Mouse (Mus musculus): ENCODE results near the gene Aatf. TPM values are rescaled to one million over a fixed set of nuclear protein-coding genes. Genes with fewer than 3 reads are reported as not detected.

Gene Aatf
- total RNA-seq, 2 experiments from 2014 or later = 27.4 to 30.5 TPM

DNA sequence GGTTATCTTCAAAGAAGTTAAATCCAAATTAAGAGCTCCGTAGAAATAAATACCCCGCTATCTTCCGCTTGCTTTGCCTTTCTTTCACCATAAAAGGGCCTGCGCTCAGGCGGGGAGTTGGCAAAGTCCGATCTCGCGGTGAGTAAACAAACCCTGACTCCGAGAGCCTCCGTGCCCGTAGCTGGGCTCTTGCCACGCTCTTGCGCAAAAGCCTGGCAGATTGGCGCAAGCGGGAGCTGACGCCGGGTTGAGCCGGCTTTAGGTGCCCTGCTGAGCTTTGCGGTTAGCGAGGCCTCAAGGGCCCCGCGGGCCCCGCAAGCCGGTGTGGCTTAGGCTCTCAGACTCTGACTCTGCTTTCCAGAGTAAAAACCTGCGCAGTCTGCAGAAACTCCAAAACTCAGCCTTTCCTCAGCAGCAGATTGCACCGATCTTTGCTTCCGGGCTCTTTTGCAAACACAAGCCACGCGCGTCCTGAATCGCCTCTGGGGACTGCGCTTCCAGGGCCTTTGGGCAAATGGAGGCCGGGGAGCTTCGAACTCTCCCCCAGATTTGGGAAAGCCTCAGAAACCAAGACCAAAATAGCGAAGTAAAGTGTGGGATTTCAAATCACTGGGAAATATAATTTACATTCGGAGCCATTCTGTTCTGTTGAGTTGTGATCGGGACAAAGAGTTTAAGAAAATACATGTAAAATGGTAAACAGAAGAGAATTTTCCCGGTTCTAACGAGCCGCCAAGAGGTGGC is 9.4 kb upstream of the Aatf start:
- peak; percentile 40 to 55 for DNase-seq (ENCODE audit: low spot score in 2 of 2)

DNA sequence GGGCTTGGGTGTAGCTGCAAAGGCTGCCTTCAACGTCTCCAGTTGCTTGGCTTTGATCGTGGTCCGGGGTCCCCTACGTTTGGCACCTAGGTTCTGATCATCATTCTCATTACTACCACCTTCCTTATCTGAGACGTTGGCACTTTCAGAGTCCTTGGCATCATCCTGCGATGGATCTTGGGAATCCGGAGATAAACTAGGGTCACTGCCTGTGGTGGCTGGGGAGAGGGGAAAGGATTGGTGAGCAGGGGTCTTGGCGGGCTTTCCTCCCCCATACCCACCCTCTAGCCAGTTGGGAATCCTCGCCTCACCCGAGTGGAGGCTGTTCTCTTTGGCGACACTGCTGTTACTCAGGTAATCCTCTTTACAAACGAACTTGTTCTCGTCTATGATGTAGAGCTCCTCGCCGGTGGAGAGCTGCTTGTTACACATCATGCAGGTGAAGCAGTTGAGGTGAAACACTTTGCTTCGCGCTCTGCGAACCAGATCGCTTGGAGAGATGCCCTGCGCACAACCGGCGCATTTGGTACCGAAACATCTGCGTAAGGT is 8.5 kb upstream of the Aatf start:
- no peak for DNase-seq (ENCODE audit: low spot score in 2 of 2)

DNA sequence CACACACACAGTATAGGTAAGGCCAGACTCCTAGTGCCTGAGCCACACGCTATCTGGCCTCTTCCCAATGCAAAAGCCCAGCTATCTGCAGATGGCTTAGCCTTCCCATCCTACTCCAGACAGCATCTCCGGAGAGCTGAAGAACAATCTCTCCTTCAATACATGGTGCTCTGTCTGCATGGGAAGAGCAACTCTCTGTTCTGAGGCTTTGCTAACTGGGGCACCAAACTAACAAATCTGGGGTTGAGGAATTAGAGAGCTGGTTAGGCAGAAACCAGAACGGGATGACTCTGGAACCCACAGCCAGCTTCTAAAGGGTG is 7.7 kb upstream of the Aatf start:
- DNase-seq (ENCODE audit: low spot score in 2 of 2) = no peak

DNA sequence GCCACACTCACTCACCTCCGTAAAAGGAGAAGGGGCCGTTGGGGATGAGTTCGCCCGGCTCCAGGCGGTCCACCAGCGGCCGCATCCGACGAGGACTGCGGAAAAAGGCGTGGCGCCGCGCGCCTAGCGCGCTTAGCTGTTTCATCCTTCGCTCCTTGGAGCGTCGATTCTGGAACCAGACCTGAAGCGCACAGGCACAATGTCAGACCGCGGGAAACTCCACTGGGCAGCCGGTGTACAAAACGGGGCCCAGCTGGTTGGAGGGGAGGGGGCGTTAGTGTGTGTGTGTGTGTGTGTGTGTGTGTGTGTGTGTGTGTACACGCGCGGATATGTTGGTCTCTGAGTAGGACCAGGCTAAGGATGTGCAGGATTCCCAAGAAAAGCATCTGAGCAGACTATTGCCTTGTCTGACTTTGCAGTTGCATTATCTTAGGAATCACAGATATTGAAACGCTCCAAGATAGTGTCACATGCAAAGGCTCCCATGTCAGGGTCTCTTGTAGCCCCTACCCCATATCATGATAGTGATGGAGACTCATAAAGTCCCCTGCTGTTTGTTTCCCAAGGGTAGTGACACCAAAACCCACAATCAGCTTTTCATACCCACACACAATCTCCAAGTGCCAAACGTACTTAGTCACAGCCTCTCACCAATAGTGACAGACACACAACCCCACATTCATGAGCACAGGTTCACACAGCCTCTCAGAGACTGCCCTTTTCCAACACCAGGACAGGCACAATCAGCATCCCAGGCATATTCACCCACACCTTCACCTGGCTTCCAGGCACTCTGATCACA is 7.1 kb upstream of the Aatf start:
- DNase-seq (ENCODE audit: low spot score in 2 of 2) = no peak

DNA sequence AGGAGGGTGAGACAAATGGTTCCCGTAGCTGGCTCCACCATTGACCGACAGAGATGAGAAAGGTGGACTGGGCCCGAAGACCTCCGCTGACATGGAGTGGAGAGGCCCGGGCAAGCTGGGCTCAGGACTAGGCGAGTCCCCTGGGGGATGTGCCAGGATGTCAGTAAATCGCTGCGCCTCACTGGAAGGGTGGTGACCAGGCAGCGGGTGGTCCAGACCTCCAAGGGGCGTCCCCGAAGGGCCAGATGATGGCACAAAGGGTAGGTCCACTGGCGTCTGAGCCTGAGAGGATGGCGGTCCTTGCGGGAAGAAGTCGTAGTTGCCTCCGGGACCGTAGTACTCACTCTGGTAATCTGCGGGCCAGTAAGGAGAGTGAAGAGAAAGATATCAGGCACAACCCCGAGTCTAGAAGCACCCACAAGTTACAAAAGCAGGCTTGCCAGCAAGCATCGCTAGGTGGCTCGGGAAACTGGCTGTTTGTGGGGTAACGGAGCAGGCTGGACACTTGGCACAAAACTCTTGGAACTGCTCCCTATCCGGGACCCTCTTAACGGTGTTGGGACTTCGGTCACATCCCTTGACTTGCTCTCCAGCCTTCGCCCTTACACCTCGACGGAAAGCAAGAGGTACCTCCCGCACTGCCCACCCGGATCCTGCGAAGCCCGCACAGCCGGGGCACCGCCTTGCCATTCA is 6.4 kb upstream of the Aatf start:
- DNase-seq (ENCODE audit: low spot score in 2 of 2) = no peak

DNA sequence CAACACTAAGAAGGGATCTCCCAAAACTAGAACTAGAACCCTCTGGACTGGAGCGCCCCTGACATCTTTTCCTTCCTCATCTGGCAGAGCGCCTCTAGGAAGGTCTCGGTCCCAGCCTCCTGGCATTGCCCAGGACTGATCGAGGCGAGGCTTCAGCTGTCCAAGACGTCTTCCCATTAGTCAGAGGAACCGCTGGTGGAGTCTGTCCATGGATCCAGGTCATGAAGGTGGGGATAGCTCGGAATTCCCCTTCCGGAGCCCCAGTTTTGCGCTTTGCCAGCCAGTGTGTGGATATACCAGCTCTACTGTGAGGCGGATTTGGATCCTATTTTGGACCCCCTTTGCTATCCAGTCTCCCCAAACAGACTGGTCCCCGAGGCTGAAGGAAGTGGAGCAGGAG is 5.7 kb upstream of the Aatf start:
- no peak for DNase-seq (ENCODE audit: low spot score in 2 of 2)

DNA sequence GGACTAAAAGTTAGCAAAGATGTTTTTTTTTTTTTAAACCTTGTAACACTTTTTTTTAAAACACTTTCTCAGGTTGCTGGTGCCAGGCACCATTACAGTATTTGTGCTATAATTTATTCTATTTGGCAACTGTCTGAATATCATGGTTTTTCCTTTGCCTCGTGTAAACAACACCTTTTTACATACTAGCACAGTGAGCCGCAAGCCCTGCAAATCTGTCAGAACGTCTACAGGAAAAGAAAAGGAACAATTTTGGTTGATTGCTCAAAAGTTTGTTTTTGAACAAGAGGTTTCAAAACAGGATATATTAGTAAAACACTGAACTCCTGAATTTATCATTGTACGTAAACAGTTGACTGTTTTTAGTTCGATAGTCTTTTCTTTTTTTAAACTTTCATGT is 4.9 kb upstream of the Aatf start:
- DNase-seq (ENCODE audit: low spot score in 2 of 2) = no peak

DNA sequence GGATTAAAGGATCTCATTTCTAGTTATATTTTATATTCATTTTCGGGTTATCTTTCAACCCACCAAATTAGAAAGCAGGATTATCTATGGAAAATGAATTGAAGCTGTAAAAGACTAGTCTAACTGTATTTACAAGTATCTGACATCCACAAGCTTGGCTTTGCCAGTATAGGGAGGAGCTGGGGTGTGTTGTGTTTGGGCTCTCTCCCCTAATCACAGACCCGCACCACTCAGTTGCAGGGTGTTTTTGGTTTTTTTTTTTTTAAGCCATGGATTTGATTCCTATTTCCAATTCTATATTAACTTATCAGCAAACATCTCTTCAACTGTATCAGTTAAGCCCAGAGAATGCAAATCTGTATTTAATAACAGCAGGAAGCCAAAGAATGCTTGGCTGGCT is 4.1 kb upstream of the Aatf start:
- no peak for DNase-seq (ENCODE audit: low spot score in 2 of 2)

DNA sequence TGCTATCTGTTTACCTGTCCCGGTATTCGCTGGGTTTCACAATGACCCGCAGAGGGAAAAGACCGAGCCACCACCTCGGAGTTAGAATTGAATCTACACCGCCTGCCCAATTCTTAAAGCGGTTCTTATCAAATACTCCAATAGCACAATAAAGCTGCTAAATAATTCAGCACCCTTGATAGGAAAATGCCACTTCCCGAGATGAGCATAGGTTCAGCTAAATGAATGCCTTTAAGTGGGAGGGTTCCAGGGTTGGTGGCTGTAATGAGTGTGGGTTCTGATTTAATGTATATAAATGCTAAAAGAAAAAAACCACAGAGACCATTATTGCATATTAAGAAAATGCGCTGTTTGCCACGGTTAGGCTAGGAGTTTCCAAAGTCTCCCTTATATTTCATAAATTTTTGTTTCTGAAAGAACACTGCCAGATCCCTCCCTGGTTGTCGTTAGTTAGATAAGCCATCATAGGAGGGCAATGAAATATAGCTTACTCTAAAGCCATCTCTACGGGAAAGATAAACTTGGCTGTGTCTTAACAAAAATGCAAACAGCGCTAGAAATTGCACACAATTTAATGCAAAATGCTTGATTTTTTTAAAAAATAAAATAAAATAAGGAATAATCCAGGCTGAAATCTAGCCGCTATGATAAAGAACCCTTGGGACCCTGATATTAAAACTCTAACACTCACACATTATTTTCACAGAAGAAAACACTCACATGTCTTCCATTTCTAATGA is 3.3 kb upstream of the Aatf start:
- no peak for DNase-seq (ENCODE audit: low spot score in 2 of 2)

DNA sequence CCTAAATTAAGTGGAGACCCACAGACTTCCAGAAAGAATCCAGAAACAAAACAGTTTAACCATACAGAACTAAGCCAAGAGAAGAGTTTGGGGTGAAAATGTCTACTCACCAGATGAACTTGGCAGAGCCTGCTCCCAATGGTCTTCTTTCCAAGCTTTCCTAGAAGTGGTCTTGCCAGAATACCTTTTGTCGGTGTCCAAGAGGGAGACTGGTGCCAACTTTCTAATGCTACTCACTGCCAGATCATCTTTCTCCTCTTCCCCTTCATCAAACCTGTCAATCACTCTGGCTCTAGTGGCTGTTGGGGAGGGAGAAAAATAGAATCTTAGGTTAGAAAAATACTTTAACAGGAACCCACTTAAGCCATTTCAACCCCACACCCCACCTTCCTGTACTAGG is 1.3 kb downstream of the Aatf start:
- DNase-seq (ENCODE audit: low spot score in 2 of 2) = no peak

DNA sequence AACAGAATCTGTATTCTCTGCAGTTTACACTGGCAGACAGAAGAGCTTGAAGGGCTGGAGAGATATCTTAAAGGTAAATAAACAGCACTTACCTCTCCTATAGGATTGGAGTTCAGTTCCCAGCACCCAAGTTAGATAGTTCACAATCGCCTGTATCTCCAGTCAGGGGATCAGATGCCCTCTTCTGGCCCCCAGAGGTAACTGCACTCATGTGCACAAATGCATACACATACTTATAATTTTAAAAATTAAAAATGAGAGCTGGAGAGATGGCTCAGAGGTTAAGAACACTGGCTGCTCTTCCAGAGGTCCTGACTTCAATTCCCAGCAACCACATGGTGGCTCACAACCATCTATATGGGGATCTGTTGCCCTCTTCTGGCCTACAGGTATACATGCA is 9.0 kb downstream of the Aatf start:
- no peak for DNase-seq (ENCODE audit: low spot score in 2 of 2)

DNA sequence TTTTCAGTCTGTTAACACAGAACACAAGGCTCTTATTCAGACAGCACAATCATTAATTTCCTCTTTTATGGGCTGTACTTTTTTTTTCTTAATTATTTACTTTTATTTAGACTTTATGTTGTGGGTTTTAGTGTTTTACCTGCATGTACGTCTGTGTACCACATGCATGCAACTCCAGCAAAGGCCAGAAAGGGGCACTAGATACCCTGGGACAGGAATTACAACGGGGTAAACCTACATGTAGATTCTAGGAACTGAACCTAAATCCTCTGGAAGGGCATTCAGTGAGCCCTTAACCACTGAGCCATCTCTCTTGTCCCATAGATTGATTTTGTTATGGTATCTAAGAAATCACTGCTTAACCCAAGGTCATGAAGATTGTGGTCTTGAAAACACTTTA is 15.4 kb downstream of the Aatf start:
- no peak for DNase-seq (ENCODE audit: low spot score in 2 of 2)

DNA sequence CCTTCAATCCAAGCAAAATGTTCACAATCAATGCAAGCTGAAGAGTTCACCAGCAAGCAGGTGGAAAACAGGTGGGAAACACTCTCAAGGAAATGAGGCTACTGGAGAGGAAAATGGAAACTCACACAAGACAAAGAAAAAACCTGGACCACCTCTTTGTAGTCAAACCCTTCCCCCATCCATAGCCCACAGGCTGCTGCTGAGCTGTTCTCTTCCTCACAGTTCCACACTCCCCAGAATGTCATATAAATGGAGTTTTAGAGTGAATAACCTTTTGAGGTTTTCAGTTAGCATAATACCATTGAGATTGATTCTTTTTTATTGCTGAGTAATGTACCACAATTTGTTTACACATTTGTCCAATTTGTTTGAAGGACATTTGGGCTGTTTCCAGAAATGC is 16.4 kb downstream of the Aatf start:
- DNase-seq (ENCODE audit: low spot score in 2 of 2) = no peak

DNA sequence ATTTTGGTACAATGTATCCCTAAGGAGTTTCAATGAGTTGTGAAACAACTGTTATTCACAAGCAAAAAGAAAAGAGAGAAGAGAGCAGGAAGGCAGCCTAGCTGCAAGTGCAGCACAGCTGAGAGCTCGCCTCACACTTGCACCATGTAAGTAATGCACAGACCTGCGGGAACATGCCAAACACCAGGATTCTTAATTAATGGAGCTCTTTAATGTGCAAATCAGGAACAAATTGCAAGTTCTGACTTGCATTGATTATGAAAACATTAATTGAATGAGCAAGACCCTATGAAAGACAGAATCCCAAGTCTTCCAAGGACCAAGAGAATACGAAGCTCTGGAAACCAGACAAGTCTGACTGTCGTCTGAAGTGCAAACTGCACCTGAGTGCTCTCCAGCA is 17.5 kb downstream of the Aatf start:
- DNase-seq (ENCODE audit: low spot score in 2 of 2) = no peak

DNA sequence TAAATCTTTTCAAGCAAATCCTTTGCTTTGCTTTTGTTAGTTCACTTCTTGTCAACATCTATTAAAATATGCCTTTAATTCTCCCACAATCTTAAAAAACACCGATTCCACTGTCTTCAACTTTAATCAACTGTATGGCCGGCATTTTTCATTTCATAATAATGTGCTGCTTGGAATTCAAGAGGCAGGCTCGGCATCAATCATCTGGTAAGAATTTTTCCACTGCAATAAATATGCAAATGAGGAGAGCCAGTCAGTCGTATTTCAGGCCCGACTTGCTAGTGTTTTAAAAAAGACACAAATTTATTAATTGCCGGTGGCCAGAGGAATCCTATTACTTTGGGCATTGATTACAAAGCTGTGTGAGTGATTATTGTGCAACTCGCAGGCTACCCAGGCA is 31.7 kb downstream of the Aatf start:
- no peak for DNase-seq (ENCODE audit: low spot score in 2 of 2)

DNA sequence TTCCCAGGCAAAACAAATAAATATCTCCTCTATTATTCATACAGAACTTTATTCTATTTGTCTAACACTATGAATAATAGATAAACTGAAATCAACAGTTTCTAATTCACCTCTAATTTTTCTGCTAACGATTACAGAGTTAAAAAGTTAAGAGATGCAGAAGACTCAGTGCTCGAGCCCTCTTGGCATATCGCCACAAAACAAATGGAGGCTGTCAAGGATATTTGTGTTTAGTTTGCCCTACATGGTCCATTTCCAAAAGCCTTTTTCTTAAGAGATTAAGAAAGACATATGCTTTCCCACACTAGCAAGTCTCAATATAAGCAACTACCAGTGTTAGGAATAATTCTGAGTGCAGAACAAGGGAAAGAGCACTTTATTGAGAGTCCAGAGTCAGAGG is 32.9 kb downstream of the Aatf start:
- DNase-seq (ENCODE audit: low spot score in 2 of 2) = no peak

DNA sequence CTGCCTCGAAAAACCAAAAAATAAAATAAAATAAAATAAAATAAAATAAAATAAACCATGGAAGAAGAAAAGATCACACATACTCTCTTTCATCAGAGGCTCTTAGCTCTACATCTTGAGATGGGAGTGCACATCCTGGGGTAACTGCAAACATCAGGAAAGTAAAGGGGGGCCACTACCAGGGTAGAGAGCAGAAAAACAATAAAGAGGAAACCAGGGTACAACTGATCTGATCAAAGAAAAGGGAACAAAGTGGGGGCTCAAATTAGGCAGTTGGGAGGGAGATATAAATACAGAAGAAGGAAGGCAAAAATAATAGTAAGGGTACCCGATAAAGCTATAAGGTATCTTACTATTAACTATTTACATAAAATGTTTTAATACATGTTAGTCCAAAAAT is 36.7 kb downstream of the Aatf start:
- DNase-seq (ENCODE audit: low spot score in 2 of 2) = no peak

DNA sequence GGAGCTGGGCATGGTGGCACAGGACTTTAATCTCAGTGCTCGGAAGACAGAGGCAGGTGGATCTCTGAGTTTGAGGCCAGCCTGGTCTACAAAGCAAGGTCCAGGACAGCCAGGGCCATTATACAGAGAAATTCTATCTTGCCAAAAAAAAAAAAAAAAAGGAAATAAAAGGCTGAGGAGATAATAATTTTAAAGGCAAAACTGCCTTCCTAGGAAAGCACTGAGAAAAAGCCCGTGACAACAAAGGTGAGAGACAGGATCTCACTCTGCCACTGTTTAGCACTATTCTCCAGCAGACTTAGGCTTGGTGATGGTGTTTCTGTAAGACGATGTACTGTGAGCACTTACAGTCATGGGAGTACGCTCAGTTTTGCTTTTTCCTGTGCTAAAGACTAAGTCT is 37.3 kb downstream of the Aatf start:
- DNase-seq (ENCODE audit: low spot score in 2 of 2) = no peak

DNA sequence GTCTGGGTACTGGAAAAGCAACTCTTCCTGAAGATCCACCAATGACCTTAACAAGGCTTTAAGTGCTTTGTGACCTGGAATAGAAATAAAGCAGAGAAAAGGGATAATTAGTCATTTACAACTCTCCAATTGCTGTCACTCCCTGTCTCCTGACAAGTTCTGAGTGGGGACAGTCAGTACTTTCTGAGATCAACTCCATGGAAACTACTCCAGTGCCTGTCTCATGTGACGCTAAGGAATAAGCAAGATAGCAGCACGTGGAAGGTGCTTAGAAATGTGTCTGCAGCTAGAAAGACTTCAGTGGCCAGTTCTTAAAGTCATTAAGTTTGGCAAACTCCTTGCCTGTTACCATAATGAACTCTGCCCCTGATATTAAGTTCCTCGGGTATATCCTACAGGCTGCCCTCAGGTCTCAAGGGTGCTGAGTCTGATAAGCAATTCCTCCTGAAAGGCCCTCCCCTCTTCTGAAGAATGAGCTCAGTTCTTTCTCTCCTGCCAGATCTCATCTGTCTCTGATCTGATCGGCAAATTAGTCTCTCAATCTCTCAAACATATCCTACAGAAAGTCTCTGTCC is 40.1 kb downstream of the Aatf start:
- DNase-seq (ENCODE audit: low spot score in 2 of 2) = no peak

DNA sequence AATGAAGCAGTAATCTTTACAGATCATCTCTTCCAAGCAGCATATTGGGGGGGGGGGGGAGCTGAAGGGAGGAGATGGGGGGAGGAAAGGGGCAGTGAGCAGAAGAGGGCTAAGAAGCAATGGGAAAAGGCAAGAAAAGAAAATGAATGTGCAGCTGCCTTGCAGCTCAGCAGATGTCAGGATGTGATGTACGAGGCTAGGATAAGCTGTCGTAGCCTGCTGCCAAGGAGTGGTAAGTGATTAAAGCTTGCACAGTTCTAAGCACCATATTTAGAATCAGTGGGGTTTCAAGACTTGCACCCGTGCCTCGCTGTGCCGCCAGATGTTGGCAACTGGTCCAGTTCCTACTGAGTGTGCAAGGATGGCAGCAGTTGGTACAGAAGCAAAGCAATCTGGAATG is 48.8 kb downstream of the Aatf start:
- no peak for DNase-seq (ENCODE audit: low spot score in 2 of 2)

DNA sequence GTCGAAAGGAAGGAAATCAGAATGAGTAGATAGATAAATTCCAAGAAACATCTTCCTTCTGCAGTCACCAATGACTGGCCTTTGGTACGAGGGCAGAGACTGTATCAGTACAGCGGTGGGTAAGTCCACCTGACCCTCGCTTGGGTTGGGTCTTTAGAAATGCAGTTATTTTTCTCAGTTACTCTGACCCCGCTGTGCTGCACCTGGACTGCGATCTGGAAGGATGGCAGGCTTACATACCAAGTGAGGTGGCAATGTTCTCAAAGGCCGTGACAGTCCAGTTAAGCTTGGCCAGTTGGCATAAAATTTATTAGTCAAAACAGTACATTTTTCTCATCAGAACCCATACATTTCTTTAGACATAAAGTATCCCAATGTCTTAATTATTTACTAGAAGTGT is 59.4 kb downstream of the Aatf start:
- DNase-seq (ENCODE audit: low spot score in 2 of 2) = no peak

Data from adrenal gland, postnatal 4 days (tissue).